Mouse (Mus musculus): ENCODE measurements at regions not wholly inside any gene's neighbourhood (a gene's known extent, or its start where the extent isn't known, plus 50 kb on each side); places are given as distances from the start of the nearest gene placed in this dataset.

DNA sequence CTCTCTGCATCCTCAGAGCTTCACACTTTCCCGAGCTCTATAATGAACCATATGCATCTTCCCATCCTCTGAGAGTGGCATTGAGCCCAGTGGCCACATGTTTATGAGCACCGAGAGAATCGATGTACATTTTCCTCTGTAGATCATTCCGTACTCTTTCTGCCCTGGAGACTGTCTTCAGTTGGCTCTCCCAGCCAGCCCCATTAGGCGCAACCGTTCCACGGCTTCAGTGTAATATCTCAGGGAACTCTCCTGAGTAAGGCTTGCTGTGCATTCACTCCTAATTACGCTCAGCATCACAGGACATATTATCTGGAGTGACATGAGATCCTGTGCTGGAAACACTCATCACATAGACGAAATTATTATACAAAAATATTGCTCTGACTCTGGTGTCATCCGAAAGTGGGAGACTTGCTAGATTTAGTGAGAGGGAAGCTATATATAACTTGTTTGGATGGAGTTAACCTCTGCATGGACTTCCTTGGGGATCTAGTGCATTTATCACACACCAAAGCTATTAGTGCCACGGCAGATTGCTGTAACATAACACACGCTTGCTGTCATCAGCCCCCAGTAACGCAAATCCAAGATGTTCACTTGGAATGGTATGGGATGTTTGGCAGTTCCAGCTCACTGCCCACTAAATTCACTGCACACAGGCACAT is 83.4 kb upstream of the Cxcl12 start:
- H3K27ac ChIP-seq (ENCODE audit: insufficient read depth, low read length): no peak overlapping the region
- TF ChIP-seq POLR2A (IDR thresholded peaks at IDR 0.05; ENCODE audit: extremely low read depth, insufficient read depth, low read length) (no peak), CTCF (IDR thresholded peaks at IDR 0.05; ENCODE audit: extremely low read depth, insufficient read depth, low read length) (no peak)
- no peak overlapping the region for H3K4me3 ChIP-seq (ENCODE audit: insufficient read depth, low read length)
- H3K4me1 ChIP-seq (ENCODE audit: control insufficient read depth, insufficient read depth, low read length): no peaks in the 10 kb centered on the region

DNA sequence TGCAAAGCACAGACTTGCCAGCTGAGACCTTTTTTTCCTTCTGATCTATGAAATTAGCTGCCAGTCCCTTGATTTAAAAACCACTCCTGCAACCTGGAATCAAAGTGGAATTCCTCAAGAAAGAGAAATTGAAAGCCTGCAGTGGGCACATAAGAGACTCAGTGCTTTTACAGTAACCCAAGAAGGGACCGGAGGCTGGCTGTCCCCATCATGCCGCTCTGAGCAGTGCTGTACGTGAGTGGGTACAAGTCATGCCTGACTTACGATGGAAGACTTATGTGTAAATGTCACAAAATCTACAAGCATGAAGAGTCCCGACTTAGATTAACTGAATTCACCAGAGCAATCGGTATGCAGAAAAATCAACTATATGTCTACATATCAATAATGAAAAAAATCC is 73.6 kb upstream of the Cxcl12 start:
- TF ChIP-seq CTCF (IDR thresholded peaks at IDR 0.05; ENCODE audit: extremely low read depth, insufficient read depth, low read length) (no peak), POLR2A (IDR thresholded peaks at IDR 0.05; ENCODE audit: extremely low read depth, insufficient read depth, low read length) (no peak)
- no peaks in the 10 kb centered on the region for H3K4me1 ChIP-seq (ENCODE audit: control insufficient read depth, insufficient read depth, low read length)
- H3K27ac ChIP-seq (ENCODE audit: insufficient read depth, low read length): no peak overlapping the region
- H3K4me3 ChIP-seq (ENCODE audit: insufficient read depth, low read length): no peak overlapping the region

DNA sequence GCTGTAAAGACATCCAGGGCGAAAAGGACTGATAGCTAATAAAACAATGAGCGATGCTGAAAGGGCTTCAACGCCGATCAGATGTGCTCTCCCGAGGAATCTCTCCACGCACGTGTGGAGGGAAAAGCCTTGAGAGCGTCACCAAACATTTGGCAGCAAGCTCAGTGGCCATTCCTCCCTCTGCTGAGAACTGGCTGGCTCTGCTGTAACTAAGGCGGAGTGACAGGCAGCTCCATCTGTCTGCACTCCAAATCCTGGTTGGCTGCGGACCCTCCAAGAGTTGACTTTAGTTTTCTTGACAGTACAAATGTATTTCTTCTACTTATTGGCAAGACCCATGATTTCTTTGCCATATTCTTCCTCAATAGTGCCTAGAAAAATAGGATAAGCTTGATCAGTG is 68.5 kb upstream of the Cxcl12 start:
- H3K4me3 ChIP-seq (ENCODE audit: insufficient read depth, low read length): no peak overlapping the region
- H3K4me1 ChIP-seq (ENCODE audit: control insufficient read depth, insufficient read depth, low read length): no peaks in the 10 kb centered on the region
- no peak for TF ChIP-seq CTCF (IDR thresholded peaks at IDR 0.05; ENCODE audit: extremely low read depth, insufficient read depth, low read length)
- no peak for TF ChIP-seq POLR2A (IDR thresholded peaks at IDR 0.05; ENCODE audit: extremely low read depth, insufficient read depth, low read length)
- no peak overlapping the region for H3K27ac ChIP-seq (ENCODE audit: insufficient read depth, low read length)

DNA sequence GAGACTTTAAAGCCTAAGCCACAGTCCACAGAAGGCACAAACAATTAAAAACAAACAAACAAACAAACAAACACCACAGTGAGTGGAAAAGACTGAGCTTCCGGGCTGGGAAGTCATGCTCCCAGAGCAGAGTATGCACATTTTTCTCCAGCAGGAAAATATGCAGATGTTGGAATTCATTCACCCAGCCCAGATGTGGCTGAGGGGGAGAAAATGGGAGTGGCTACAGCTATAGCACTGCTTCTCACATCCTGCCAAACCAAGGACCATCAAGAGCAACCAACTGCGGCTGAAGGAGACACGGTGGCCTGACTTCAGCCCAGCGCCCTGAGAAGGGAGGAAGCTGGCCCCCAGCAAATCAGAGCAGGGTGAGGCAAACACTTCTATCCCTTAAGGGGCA is 65.6 kb upstream of the Cxcl12 start:
- H3K4me1 ChIP-seq (ENCODE audit: control insufficient read depth, insufficient read depth, low read length): peaks cover 2% of the 10 kb centered on the region; the same call in 1 of the 2 replicates
- H3K27ac ChIP-seq (ENCODE audit: insufficient read depth, low read length): no peak overlapping the region
- H3K4me3 ChIP-seq (ENCODE audit: insufficient read depth, low read length): no peak overlapping the region
- TF ChIP-seq POLR2A (IDR thresholded peaks at IDR 0.05; ENCODE audit: extremely low read depth, insufficient read depth, low read length) (no peak), CTCF (IDR thresholded peaks at IDR 0.05; ENCODE audit: extremely low read depth, insufficient read depth, low read length) (no peak)

DNA sequence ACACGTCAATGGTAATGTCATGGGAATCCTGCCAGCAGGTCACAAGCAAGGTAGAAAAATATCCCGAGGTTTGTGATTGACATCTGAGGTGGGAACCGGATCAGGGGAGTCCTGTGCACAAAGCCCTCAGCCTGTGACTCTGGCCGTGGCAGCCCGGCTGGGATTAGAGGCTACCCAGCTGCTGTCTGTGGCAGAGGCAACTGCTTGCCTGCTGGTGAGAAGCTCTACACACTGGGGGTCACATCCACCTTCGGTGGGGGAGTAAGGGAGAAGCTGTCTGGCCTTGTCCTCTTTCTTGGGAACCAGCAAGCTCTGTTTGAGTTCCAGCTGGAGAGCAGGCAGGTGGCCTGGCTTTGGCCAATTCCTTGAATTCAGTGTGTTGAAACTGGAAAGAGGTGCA is 64.3 kb upstream of the Cxcl12 start:
- Histone ChIP-seq H3K27ac (ENCODE audit: insufficient read depth, low read length) (no peak overlapping the region), H3K4me3 (ENCODE audit: insufficient read depth, low read length) (no peak overlapping the region), H3K4me1 (ENCODE audit: control insufficient read depth, insufficient read depth, low read length) (peaks cover 2% of the 10 kb centered on the region; the same call in 1 of the 2 replicates)
- TF ChIP-seq CTCF (IDR thresholded peaks at IDR 0.05; ENCODE audit: extremely low read depth, insufficient read depth, low read length): no peak
- TF ChIP-seq POLR2A (IDR thresholded peaks at IDR 0.05; ENCODE audit: extremely low read depth, insufficient read depth, low read length): no peak

- Histone ChIP-seq H3K4me3 (ENCODE audit: insufficient read depth, low read length) (no peak overlapping the region), H3K4me1 (ENCODE audit: control insufficient read depth, insufficient read depth, low read length) (peaks cover 2% of the 10 kb centered on the region; the same call in 1 of the 2 replicates), H3K27ac (ENCODE audit: insufficient read depth, low read length) (no peak overlapping the region)
- TF ChIP-seq CTCF (IDR thresholded peaks at IDR 0.05; ENCODE audit: extremely low read depth, insufficient read depth, low read length) (no peak), POLR2A (IDR thresholded peaks at IDR 0.05; ENCODE audit: extremely low read depth, insufficient read depth, low read length) (no peak)
These were observed 63.9 kb upstream of the Cxcl12 start for GRCm38 (mm10) chr6:117104463-117104862.

DNA sequence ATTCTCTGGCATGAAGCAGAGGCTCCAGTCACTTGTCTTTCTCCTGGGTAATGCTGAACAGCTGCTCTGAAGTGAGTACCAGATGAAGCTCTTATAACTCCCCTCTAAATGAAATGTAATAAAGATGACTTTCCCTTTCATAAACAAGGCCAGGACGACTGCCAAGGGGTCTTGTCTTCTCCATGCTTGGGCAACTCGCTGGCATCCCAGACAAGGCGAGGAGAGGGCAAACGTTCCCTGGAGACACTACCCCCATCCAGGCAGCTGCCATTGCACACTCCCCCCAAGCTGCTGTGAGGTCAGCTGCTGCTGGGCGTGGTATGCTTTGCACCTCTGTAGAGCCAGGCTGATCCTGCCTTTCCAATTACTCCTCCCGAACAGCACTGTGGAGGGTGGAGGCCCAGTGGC is 63.1 kb upstream of the Cxcl12 start:
- TF ChIP-seq CTCF (IDR thresholded peaks at IDR 0.05; ENCODE audit: extremely low read depth, insufficient read depth, low read length) (no peak), POLR2A (IDR thresholded peaks at IDR 0.05; ENCODE audit: extremely low read depth, insufficient read depth, low read length) (no peak)
- Histone ChIP-seq H3K4me3 (ENCODE audit: insufficient read depth, low read length) (no peak overlapping the region), H3K27ac (ENCODE audit: insufficient read depth, low read length) (no peak overlapping the region), H3K4me1 (ENCODE audit: control insufficient read depth, insufficient read depth, low read length) (peaks cover 2% of the 10 kb centered on the region; the same call in 1 of the 2 replicates)

GRCm38 (mm10) chr6:117110291-117110690 is 58.0 kb upstream of the Cxcl12 start:
- TF ChIP-seq CTCF (IDR thresholded peaks at IDR 0.05; ENCODE audit: extremely low read depth, insufficient read depth, low read length) (no peak), POLR2A (IDR thresholded peaks at IDR 0.05; ENCODE audit: extremely low read depth, insufficient read depth, low read length) (no peak)
- Histone ChIP-seq H3K27ac (ENCODE audit: insufficient read depth, low read length) (no peak overlapping the region), H3K4me1 (ENCODE audit: control insufficient read depth, insufficient read depth, low read length) (peaks cover under 1% of the 10 kb centered on the region; the same call in 1 of the 2 replicates), H3K4me3 (ENCODE audit: insufficient read depth, low read length) (no peak overlapping the region)

GRCm38 (mm10) chr6:117114859-117115258 is 53.5 kb upstream of the Cxcl12 start:
- peaks cover 3% of the 10 kb centered on the region; the same call in 1 of the 2 replicates for H3K4me1 ChIP-seq (ENCODE audit: control insufficient read depth, insufficient read depth, low read length)
- H3K27ac ChIP-seq (ENCODE audit: insufficient read depth, low read length): no peak overlapping the region
- TF ChIP-seq POLR2A (IDR thresholded peaks at IDR 0.05; ENCODE audit: extremely low read depth, insufficient read depth, low read length): no peak
- TF ChIP-seq CTCF (IDR thresholded peaks at IDR 0.05; ENCODE audit: extremely low read depth, insufficient read depth, low read length): no peak
- no peak overlapping the region for H3K4me3 ChIP-seq (ENCODE audit: insufficient read depth, low read length)

DNA sequence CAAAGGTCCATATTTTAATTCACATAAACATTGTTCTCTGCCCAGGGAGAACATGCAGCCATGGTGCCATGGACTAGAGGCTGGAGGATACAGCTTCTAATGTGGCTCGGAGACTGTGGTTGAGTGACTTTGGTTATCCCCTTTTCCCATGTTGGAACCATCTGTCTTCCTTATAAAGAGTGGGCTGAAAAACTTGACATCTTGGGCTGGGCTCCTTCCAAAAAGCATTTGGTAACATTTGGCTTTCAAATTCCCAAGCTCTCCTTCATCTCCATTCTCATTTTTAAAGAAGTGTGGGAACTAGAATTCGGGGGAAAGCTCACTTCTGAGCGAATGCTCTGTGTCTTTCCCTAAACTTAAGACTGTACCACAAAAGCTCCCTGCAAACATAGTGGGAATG is 50.3 kb upstream of the Cxcl12 start:
- TF ChIP-seq POLR2A (IDR thresholded peaks at IDR 0.05; ENCODE audit: extremely low read depth, insufficient read depth, low read length) (no peak), CTCF (IDR thresholded peaks at IDR 0.05; ENCODE audit: extremely low read depth, insufficient read depth, low read length) (no peak)
- Histone ChIP-seq H3K27ac (ENCODE audit: insufficient read depth, low read length) (no peak overlapping the region), H3K4me3 (ENCODE audit: insufficient read depth, low read length) (no peak overlapping the region), H3K4me1 (ENCODE audit: control insufficient read depth, insufficient read depth, low read length) (peaks cover 3% of the 10 kb centered on the region; the same call in 1 of the 2 replicates)

Data from cortical plate, adult 2 months (tissue).